Mouse (Mus musculus): Measurements from ENCODE around the gene Jph2.

GRCm38 (mm10) chr2:163412419-163412818, 14.6 kb upstream of the Jph2 start:
- no peak for TF ChIP-seq CTCF (IDR thresholded peaks at IDR 0.05; ENCODE audit: low read depth)
- TF ChIP-seq EP300 (IDR thresholded peaks at IDR 0.05; ENCODE audit: low read depth), result no peak
